ENCODE assay signal across 9 mouse cellular contexts in the genomic region with DNA sequence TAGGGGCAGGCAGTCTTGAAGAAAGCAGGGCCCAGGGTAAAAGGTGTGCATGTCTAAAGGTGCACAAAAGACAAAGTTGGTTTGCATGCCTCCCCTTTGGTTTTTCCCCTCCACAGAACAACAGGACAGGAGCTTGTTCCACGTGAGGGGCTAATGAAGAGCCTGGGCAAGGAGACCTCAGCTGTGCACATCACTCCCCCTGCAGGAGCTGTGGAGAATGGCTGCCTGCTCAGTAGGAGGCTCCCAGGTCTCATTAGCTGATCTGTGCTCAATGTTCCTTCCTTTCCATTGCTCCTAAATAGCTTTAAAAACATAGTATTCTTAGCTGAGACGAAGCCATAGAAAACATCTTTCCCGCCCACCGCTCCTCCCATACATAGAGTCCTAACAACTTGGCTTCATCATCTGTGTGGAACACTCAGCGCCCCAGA. TPM values are rescaled to one million over a fixed set of nuclear protein-coding genes. Genes with fewer than 3 reads are reported as not detected.
DNase-seq lines count a peak whose midpoint lies in the region; ATAC-seq and TF ChIP-seq lines count a peak whose summit lies in the region.
"Had no signal": no experiment of that assay in that cellular context is flagged by ENCODE, and none has a peak within 500 bp of the region (broad histone marks: within the 10 kb centered on the region; RNA-seq: fewer than 3 reads in every experiment).

No protein-coding gene starts in this region.

- H3K4me3 ChIP-seq in intestine, embryonic 16.5 days (ENCODE audit: low read length): no peak overlapping the region
- H3K4me3 ChIP-seq in lung, adult 2 months (replicated peaks; ENCODE audit: extremely low read depth, low read depth, low read length): no peak overlapping the region
- no peak overlapping the region for H3K4me3 ChIP-seq in spleen, adult 2 months (ENCODE audit: extremely low read depth, insufficient read depth, insufficient read length)
- H3K4me3 ChIP-seq: lung, embryonic 15.5 days had no signal

- H3K27me3 ChIP-seq in intestine, embryonic 16.5 days (replicated peaks; ENCODE audit: control insufficient read depth, insufficient read depth, low read length): no peaks in the 10 kb centered on the region
- no peaks in the 10 kb centered on the region for H3K27me3 ChIP-seq in spleen, adult 2 months (ENCODE audit: control insufficient read depth, insufficient read depth, low read length)
- H3K27me3 ChIP-seq: lung, embryonic 15.5 days had no signal

- no peaks in the 10 kb centered on the region for H3K9me3 ChIP-seq in intestine, embryonic 16.5 days (ENCODE audit: control insufficient read depth, low read length)
- H3K9me3 ChIP-seq: lung, embryonic 15.5 days had no signal

- 70% methylated on average over 5 of the region's 5 CpGs for WGBS in intestine, embryonic 16.5 days
- WGBS in lung, adult 2 months: 72% methylated on average over 5 of the region's 5 CpGs
- WGBS in spleen, adult 2 months: 68% methylated on average over 5 of the region's 5 CpGs

- TF ChIP-seq CTCF in lung, adult 2 months (IDR thresholded peaks at IDR 0.05; ENCODE audit: insufficient read depth, low read length): peak; percentile 82
- peak; percentile 78; the same call in 1 of the 2 replicates for TF ChIP-seq CTCF in spleen, adult 2 months (IDR thresholded peaks at IDR 0.05; ENCODE audit: extremely low read depth, insufficient read depth, insufficient read length, insufficient replicate concordance)

- H3K36me3 ChIP-seq in intestine, embryonic 16.5 days (ENCODE audit: control insufficient read depth, insufficient read depth, low read length): no peaks in the 10 kb centered on the region
- H3K36me3 ChIP-seq in spleen, adult 2 months (ENCODE audit: control insufficient read depth, insufficient read depth, low read length): no peaks in the 10 kb centered on the region
- H3K36me3 ChIP-seq: lung, embryonic 15.5 days had no signal

- peak; percentile 47 for DNase-seq in cerebellum, adult 11 months
- DNase-seq in cerebellum, adult 11-12 months: no peak
- DNase-seq in ovary, postnatal 36 days (ENCODE audit: low spot score): peak; percentile 47
- DNase-seq in ovary, adult 18-20 months (ENCODE audit: low spot score): no peak
- peak; percentile 73 for DNase-seq in embryo, embryonic 10.5 days (ENCODE audit: low spot score)
- DNase-seq in lung, adult 2 months: no peak
- peak in 1 of 2 experiments; percentile 59 for DNase-seq in spleen, adult 2 months (ENCODE audit: low read depth in 1 of 2, low spot score in 2 of 2)

- peak; percentile 46; the same call in 1 of the 2 replicates for ATAC-seq in intestine, embryonic 16.5 days

- H3K4me2 ChIP-seq in intestine, embryonic 16.5 days (ENCODE audit: low read depth, low read length): no peak overlapping the region
- H3K4me2 ChIP-seq: lung, embryonic 15.5 days had no signal

- H3K9ac ChIP-seq in intestine, embryonic 16.5 days (ENCODE audit: low read depth, low read length): no peak overlapping the region
- H3K9ac ChIP-seq: lung, embryonic 15.5 days had no signal

- no peak for TF ChIP-seq POLR2A in lung, adult 2 months (IDR thresholded peaks at IDR 0.05; ENCODE audit: borderline replicate concordance, extremely low read depth, low read depth, low read length)
- TF ChIP-seq POLR2A in spleen, adult 2 months (IDR thresholded peaks at IDR 0.05; ENCODE audit: low read depth, low read length): no peak

- H3K27ac ChIP-seq in intestine, embryonic 16.5 days (ENCODE audit: low read length): no peak overlapping the region
- no peak overlapping the region for H3K27ac ChIP-seq in spleen, adult 2 months (ENCODE audit: insufficient read depth, low read length)
- H3K27ac ChIP-seq: lung, embryonic 15.5 days had no signal

- 0 out of 2 replicates have a peak, but pooled peaks cover 3% of the 10 kb centered on the region for H3K4me1 ChIP-seq in intestine, embryonic 16.5 days (ENCODE audit: control insufficient read depth, insufficient read depth, low read length)
- H3K4me1 ChIP-seq in lung, adult 2 months (ENCODE audit: control insufficient read depth, insufficient read depth, low read length): no peaks in the 10 kb centered on the region; the same call in 1 of the 2 replicates
- peaks cover 6% of the 10 kb centered on the region; the same call in 1 of the 2 replicates for H3K4me1 ChIP-seq in spleen, adult 2 months (ENCODE audit: control insufficient read depth, insufficient read depth, insufficient read length)

RNA-seq across cellular contexts. Expression of a gene that starts 6.3 kb away (rescaled TPM):
- 4.7 and 5.2 TPM in 2 replicates for polyA plus RNA-seq in intestine, embryonic 16.5 days (2015; fragmentation: Nextera tagmentation; extraction: Ambion mirVana)
- 0.15 and 0.26 TPM in 2 replicates for polyA plus RNA-seq in lung, adult 2 months (2012; rRNA removed)
- polyA plus RNA-seq in spleen, adult 2 months (2012; rRNA removed): 0.12 and 0.26 TPM in 2 replicates

Comparison
In these comparisons a context has a peak if more than half of its experiments do, and no peak if none do; other contexts are left out.
1. DNase-seq: peak in cerebellum, adult 11 months (single experiment), ovary, postnatal 36 days (single experiment) and embryo, embryonic 10.5 days (single experiment); none in cerebellum, adult 11-12 months (single experiment), ovary, adult 18-20 months (single experiment) and lung, adult 2 months (single experiment).